Mouse (Mus musculus): ENCODE results near the gene Slc39a3. TPM values are rescaled to one million over a fixed set of nuclear protein-coding genes. Genes with fewer than 3 reads are reported as not detected.
A peak's percentile ranks its signal among the peaks of the same experiment; 100 is the strongest.
"Not testable (repeated sequence)": the region's sequence is repeated elsewhere in the genome, so short reads cannot be mapped to it uniquely, and the experiment has no call there.

Slc39a3 gene
- polyA plus RNA-seq, 1 experiment from 2014 or later: 17.7 TPM

- H3K27ac ChIP-seq: no peak overlapping the region
- H3K4me3 ChIP-seq (replicated peaks): no peak overlapping the region
- peaks cover 12% of the 10 kb centered on the region for H3K4me1 ChIP-seq
- H3K9ac ChIP-seq: no peak overlapping the region
- no peak overlapping the region for H3K4me2 ChIP-seq
- H3K36me3 ChIP-seq: no peaks in the 10 kb centered on the region
- 40% methylated on average over 4 of the region's 4 CpGs for WGBS
- no peaks in the 10 kb centered on the region for H3K9me3 ChIP-seq
- no peak for ATAC-seq (ENCODE audit: insufficient read depth, low FRiP score, low read depth)
- H3K27me3 ChIP-seq (replicated peaks): no peaks in the 10 kb centered on the region
Measured at GRCm38 (mm10) chr10:81062710-81063109, 25.5 kb upstream of the Slc39a3 start.

- WGBS: under 1% methylated on average over 48 of the region's 48 CpGs
Measured at GRCm38 (mm10) chr10:81059603-81060543, 22.6 kb upstream of the Slc39a3 start, which contains the start of gene Sgta. TSS of gene Sgta (minus strand) at chr10:81060181.

DNA sequence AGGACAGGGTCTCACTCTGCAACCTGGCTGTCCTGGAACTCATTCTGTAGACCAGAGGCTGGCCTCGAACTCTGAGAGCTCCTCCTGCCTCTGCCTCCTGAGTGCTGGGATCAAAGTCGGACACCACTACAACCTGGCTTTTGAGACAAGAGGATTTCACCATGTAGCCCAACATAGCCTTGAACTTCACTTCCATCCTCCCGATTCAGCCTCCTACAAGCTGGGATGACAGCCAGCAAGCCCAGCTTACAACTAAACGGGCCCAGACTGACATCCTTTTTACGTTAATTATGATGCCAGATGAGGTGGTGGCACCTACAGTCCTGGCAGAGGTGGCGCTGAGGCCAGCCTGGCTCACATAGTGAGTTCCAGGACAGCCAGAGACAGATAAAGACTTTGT lies 21.7 kb upstream of the Slc39a3 start:
- no peaks in the 10 kb centered on the region for H3K27me3 ChIP-seq (replicated peaks)
- no peaks in the 10 kb centered on the region for H3K9me3 ChIP-seq
- no peak overlapping the region for H3K27ac ChIP-seq
- peaks cover 20% of the 10 kb centered on the region for H3K4me1 ChIP-seq
- ATAC-seq (ENCODE audit: insufficient read depth, low FRiP score, low read depth): no peak
- H3K4me3 ChIP-seq (replicated peaks): peak overlapping the region; percentile 94
- 80% methylated on average over 6 of the region's 6 CpGs for WGBS
- no peaks in the 10 kb centered on the region for H3K36me3 ChIP-seq
- H3K9ac ChIP-seq: no peak overlapping the region
- peak overlapping the region; percentile 89 for H3K4me2 ChIP-seq

More at GRCm38 (mm10) chr10:81059603-81060543, 22.6 kb upstream of the Slc39a3 start, which contains the start of gene Sgta:
- Histone ChIP-seq H3K4me2 (peak within 1 kb of the TSS; percentile 89), H3K27me3 (replicated peaks) (no peaks in the 10 kb centered on the region), H3K4me3 (replicated peaks) (peak within 1 kb of the TSS; percentile 94), H3K4me1 (peaks cover 20% of the 10 kb centered on the region), H3K27ac (0 out of 2 replicates have a peak within 1 kb of the TSS, but pooled peaks have one; percentile 26), H3K9ac (peak within 1 kb of the TSS; percentile 88), H3K9me3 (no peaks in the 10 kb centered on the region), H3K36me3 (no peaks in the 10 kb centered on the region)
- ATAC-seq (ENCODE audit: insufficient read depth, low FRiP score, low read depth): peak; percentile 93

- 91% methylated on average over 23 of the region's 23 CpGs for WGBS
- H3K4me1 ChIP-seq: peaks cover 20% of the 10 kb centered on the region
- no peak overlapping the region for H3K4me3 ChIP-seq (replicated peaks)
- no peak overlapping the region for H3K9ac ChIP-seq
- H3K36me3 ChIP-seq: no peaks in the 10 kb centered on the region
- no peak overlapping the region for H3K27ac ChIP-seq
- no peak for ATAC-seq (ENCODE audit: insufficient read depth, low FRiP score, low read depth)
- H3K9me3 ChIP-seq: no peaks in the 10 kb centered on the region
- H3K27me3 ChIP-seq (replicated peaks): no peaks in the 10 kb centered on the region
- H3K4me2 ChIP-seq: no peak overlapping the region
Measured at GRCm38 (mm10) chr10:81057406-81058130, 20.3 kb upstream of the Slc39a3 start.

DNA sequence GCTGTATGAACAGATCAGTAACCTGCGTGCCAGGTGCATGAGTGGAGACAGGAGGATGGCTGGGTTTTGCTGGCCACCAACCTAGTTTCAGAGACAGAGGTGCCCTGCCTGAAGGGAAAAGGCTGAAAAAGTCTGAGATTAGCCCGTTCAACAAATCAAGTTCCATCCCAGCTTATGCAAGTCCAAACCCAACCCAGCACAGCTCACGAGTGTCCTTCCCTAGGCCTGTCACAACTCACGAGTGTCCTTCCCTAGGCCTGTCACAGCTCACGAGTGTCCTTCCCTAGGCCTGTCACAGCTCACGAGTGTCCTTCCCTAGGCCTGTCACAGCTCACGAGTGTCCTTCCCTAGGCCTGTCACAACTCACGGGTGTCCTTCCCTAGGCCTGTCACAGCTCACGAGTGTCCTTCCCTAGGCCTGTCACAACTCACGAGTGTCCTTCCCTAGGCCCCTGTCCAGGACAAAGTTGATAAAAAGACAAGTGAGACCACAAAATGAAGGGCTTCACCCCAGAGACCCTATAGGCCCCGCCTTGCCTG lies 18.6 kb upstream of the Slc39a3 start:
- peaks cover 13% of the 10 kb centered on the region for H3K36me3 ChIP-seq
- WGBS: 85% methylated on average over 11 of the region's 11 CpGs
- not testable (repeated sequence) for ATAC-seq (ENCODE audit: insufficient read depth, low FRiP score, low read depth)

DNA sequence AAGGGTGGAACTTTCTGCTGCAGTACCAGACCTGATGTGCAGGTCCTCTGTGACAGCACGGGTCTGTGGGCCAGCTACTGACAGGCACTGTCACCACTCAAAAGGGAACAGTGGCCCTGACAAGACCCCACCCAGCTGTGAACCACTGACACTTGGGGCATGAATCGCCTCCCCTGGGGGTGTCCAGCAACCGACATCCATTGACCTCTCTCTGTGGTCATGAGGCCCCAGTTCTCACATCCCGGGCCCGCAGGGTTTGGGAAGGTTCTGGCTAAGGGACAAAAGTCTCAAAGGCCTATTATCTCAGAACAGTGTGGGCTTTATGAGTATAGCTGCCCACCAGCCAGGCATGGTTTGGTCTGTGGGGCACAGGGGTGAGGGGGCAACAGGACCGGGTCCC lies 17.9 kb upstream of the Slc39a3 start:
- peaks cover 20% of the 10 kb centered on the region for H3K4me1 ChIP-seq
- peaks cover 18% of the 10 kb centered on the region for H3K36me3 ChIP-seq
- no peak for ATAC-seq (ENCODE audit: insufficient read depth, low FRiP score, low read depth)
- H3K27me3 ChIP-seq (replicated peaks): no peaks in the 10 kb centered on the region
- H3K4me2 ChIP-seq: no peak overlapping the region
- WGBS: 84% methylated on average over 6 of the region's 6 CpGs
- no peak overlapping the region for H3K4me3 ChIP-seq (replicated peaks)
- no peak overlapping the region for H3K27ac ChIP-seq
- no peaks in the 10 kb centered on the region for H3K9me3 ChIP-seq
- H3K9ac ChIP-seq: no peak overlapping the region

More for the DNA sequence above, 18.6 kb upstream of the Slc39a3 start:
- H3K27me3 ChIP-seq (replicated peaks); H3K9me3 ChIP-seq; H3K4me3 ChIP-seq (replicated peaks); H3K9ac ChIP-seq; H3K27ac ChIP-seq; H3K4me2 ChIP-seq: not testable (repeated sequence)
- H3K4me1 ChIP-seq: peaks cover 20% of the 10 kb centered on the region

- H3K4me3 ChIP-seq (replicated peaks): no peak overlapping the region
- H3K9ac ChIP-seq: no peak overlapping the region
- peaks cover 44% of the 10 kb centered on the region for H3K36me3 ChIP-seq
Measured at GRCm38 (mm10) chr10:81052577-81052976, 15.4 kb upstream of the Slc39a3 start.

DNA sequence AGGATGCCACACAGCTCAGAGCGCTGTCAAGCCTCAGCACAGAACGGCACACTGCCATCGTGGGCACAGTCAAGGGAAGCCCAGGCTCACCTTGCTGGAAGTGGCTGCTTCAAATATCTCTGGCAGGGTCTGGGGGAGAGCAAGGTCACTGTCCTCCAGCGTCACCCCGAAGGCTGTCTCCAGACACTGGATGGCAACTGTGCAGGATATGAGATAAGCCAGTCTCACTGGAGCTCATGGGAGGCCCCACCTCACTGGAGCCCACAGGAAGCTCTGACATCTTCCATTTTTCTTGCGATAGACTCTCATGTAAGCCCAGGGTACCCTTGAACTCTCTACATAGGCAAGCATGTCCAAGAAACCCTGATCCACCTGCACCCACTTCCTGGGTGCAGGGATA lies 13.9 kb upstream of the Slc39a3 start:
- no peak overlapping the region for H3K4me2 ChIP-seq
- H3K4me3 ChIP-seq (replicated peaks): no peak overlapping the region
- no peak overlapping the region for H3K9ac ChIP-seq
- H3K27me3 ChIP-seq (replicated peaks): no peaks in the 10 kb centered on the region
- no peak for ATAC-seq (ENCODE audit: insufficient read depth, low FRiP score, low read depth)
- no peak overlapping the region for H3K27ac ChIP-seq
- H3K36me3 ChIP-seq: peaks cover 59% of the 10 kb centered on the region
- no peaks in the 10 kb centered on the region for H3K9me3 ChIP-seq
- 89% methylated on average over 6 of the region's 6 CpGs for WGBS
- H3K4me1 ChIP-seq: 0 out of 2 replicates have a peak, but pooled peaks cover 2% of the 10 kb centered on the region

More at GRCm38 (mm10) chr10:81052577-81052976, 15.4 kb upstream of the Slc39a3 start:
- Histone ChIP-seq H3K4me1 (peaks cover 6% of the 10 kb centered on the region), H3K4me2 (no peak overlapping the region), H3K9me3 (no peaks in the 10 kb centered on the region), H3K27ac (no peak overlapping the region), H3K27me3 (replicated peaks) (no peaks in the 10 kb centered on the region)
- 90% methylated on average over 5 of the region's 5 CpGs for WGBS
- ATAC-seq (ENCODE audit: insufficient read depth, low FRiP score, low read depth): no peak

- H3K4me3 ChIP-seq (replicated peaks): no peak overlapping the region
- H3K4me2 ChIP-seq: no peak overlapping the region
- H3K9me3 ChIP-seq: no peaks in the 10 kb centered on the region
- WGBS: 79% methylated on average over 4 of the region's 4 CpGs
- no peak overlapping the region for H3K9ac ChIP-seq
- no peaks in the 10 kb centered on the region for H3K27me3 ChIP-seq (replicated peaks)
- no peak overlapping the region for H3K27ac ChIP-seq
- 0 out of 2 replicates have a peak, but pooled peaks cover 2% of the 10 kb centered on the region for H3K4me1 ChIP-seq
- ATAC-seq (ENCODE audit: insufficient read depth, low FRiP score, low read depth): no peak
- peaks cover 64% of the 10 kb centered on the region for H3K36me3 ChIP-seq
Measured at GRCm38 (mm10) chr10:81050645-81051044, 13.4 kb upstream of the Slc39a3 start.

DNA sequence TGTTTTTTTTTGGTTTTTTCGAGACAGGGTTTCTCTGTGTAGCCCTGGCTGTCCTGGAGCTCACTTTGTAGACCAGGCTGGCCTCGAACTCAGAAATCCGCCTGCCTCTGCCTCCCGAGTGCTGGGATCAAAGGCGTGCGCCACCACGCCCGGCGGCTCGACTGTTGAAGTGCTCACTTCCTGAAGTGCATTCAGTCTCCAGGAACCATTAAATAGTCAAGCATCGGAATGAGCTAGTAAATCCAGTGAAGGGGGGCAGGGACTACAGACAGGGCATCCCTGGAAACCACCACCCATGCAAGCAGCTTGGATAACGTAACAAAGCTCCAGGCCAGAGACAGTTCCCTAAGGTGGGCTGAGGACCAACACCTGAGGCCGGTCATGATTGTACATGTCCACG lies 8.0 kb upstream of the Slc39a3 start:
- 90% methylated on average over 14 of the region's 14 CpGs for WGBS

GRCm38 (mm10) chr10:81041458-81042175 lies 4.4 kb upstream of the Slc39a3 start:
- Histone ChIP-seq H3K27ac (no peak overlapping the region), H3K27me3 (replicated peaks) (no peaks in the 10 kb centered on the region), H3K4me3 (replicated peaks) (no peak overlapping the region), H3K4me1 (no peaks in the 10 kb centered on the region), H3K36me3 (peaks cover 28% of the 10 kb centered on the region), H3K9me3 (no peaks in the 10 kb centered on the region), H3K9ac (no peak overlapping the region), H3K4me2 (no peak overlapping the region)
- 32% methylated on average over 13 of the region's 13 CpGs for WGBS
- no peak for ATAC-seq (ENCODE audit: insufficient read depth, low FRiP score, low read depth)

More for the DNA sequence above, 8.0 kb upstream of the Slc39a3 start:
- H3K27me3 ChIP-seq (replicated peaks); H3K9me3 ChIP-seq; H3K4me1 ChIP-seq; ATAC-seq (ENCODE audit: insufficient read depth, low FRiP score, low read depth); H3K4me3 ChIP-seq (replicated peaks); H3K27ac ChIP-seq; H3K4me2 ChIP-seq; H3K9ac ChIP-seq: not testable (repeated sequence)
- H3K36me3 ChIP-seq: peaks cover 65% of the 10 kb centered on the region

All from stomach, embryonic 15.5 days (tissue).